Mouse (Mus musculus) kidney, adult 18-20 months (tissue): ENCODE results near the gene Ing2.
A peak's percentile ranks its signal among the peaks of the same experiment; 100 is the strongest.

Experiments used
- DNase-seq: peaks from one replicate; pipeline ENCODE4 v3.0.0; 2021

Ing2 gene

GRCm38 (mm10) chr8:47674777-47675710, at the start of gene Ing2:
Gene Ing2 (minus strand): TSS chr8:47675556.
- DNase-seq: peak; percentile 100

GRCm38 (mm10) chr8:47721609-47722008, 46.3 kb upstream of the Ing2 start:
- no peak for DNase-seq

GRCm38 (mm10) chr8:47718641-47719040, 43.3 kb upstream of the Ing2 start:
- no peak for DNase-seq

- DNase-seq: peak; percentile 97
Observed at GRCm38 (mm10) chr8:47713761-47714745, 38.7 kb upstream of the Ing2 start, which contains the start of gene Cdkn2aip. Gene Cdkn2aip (minus strand): TSS chr8:47713932.

GRCm38 (mm10) chr8:47713171-47713663, 37.9 kb upstream of the Ing2 start:
- no peak for DNase-seq

GRCm38 (mm10) chr8:47708106-47708505, 32.8 kb upstream of the Ing2 start:
- DNase-seq: no peak

GRCm38 (mm10) chr8:47706746-47707145, 31.4 kb upstream of the Ing2 start:
- peak; percentile 40 for DNase-seq

GRCm38 (mm10) chr8:47702333-47702732, 27.0 kb upstream of the Ing2 start:
- no peak for DNase-seq

GRCm38 (mm10) chr8:47697696-47698095, 22.3 kb upstream of the Ing2 start:
- no peak for DNase-seq

GRCm38 (mm10) chr8:47695431-47696105, 20.2 kb upstream of the Ing2 start:
- DNase-seq: no peak

GRCm38 (mm10) chr8:47693119-47693518, 17.8 kb upstream of the Ing2 start:
- peak; percentile 85 for DNase-seq

- no peak for DNase-seq
Observed at GRCm38 (mm10) chr8:47691831-47692230, 16.5 kb upstream of the Ing2 start.

- no peak for DNase-seq
Observed at GRCm38 (mm10) chr8:47691303-47691702, 15.9 kb upstream of the Ing2 start.

- DNase-seq: peak; percentile 25
Observed at GRCm38 (mm10) chr8:47690674-47691078, 15.3 kb upstream of the Ing2 start.

- peak; percentile 11 for DNase-seq
Observed at GRCm38 (mm10) chr8:47689704-47690326, 14.5 kb upstream of the Ing2 start.

GRCm38 (mm10) chr8:47684441-47684840, 9.1 kb upstream of the Ing2 start:
- DNase-seq: no peak

GRCm38 (mm10) chr8:47683994-47684393, 8.6 kb upstream of the Ing2 start:
- no peak for DNase-seq

GRCm38 (mm10) chr8:47680306-47680705, 5.0 kb upstream of the Ing2 start:
- no peak for DNase-seq

- no peak for DNase-seq
Observed at GRCm38 (mm10) chr8:47679603-47680002, 4.2 kb upstream of the Ing2 start.

GRCm38 (mm10) chr8:47676631-47677030, 1.3 kb upstream of the Ing2 start:
- DNase-seq: no peak

GRCm38 (mm10) chr8:47676224-47676623, 868 bp upstream of the Ing2 start:
- DNase-seq: no peak

- no peak for DNase-seq
Observed at GRCm38 (mm10) chr8:47675786-47676185, 430 bp upstream of the Ing2 start.
